Mouse (Mus musculus): ENCODE measurements around the gene Gm15448. TPM values are rescaled to one million over a fixed set of nuclear protein-coding genes. Genes with fewer than 3 reads are reported as not detected.

Gm15448 gene
- polyA plus RNA-seq, 1 experiment from 2014 or later: not detected

Other genes starting within 250 kb of the Gm15448 start
- 0.39 and 0.70 TPM in 2 replicates for gene Oscar, start 209.5 kb downstream of the Gm15448 start, polyA plus RNA-seq (2014; fragmentation: Nextera tagmentation; extraction: Ambion mirVana)
- gene Ndufa3, start 208.3 kb downstream of the Gm15448 start, polyA plus RNA-seq (2014; fragmentation: Nextera tagmentation; extraction: Ambion mirVana): 503 and 642 TPM in 2 replicates
- gene Tfpt, start 195.8 kb downstream of the Gm15448 start, polyA plus RNA-seq (2014; fragmentation: Nextera tagmentation; extraction: Ambion mirVana): 27.0 and 31.7 TPM in 2 replicates
- 79.5 and 80.8 TPM in 2 replicates for gene Prpf31, start 195.7 kb downstream of the Gm15448 start, polyA plus RNA-seq (2014; fragmentation: Nextera tagmentation; extraction: Ambion mirVana)
- gene Cnot3, start 180.4 kb downstream of the Gm15448 start, polyA plus RNA-seq (2014; fragmentation: Nextera tagmentation; extraction: Ambion mirVana): 34.4 and 39.2 TPM in 2 replicates
- 10.5 and 11.7 TPM in 2 replicates for gene Leng1, start 159.8 kb downstream of the Gm15448 start, polyA plus RNA-seq (2014; fragmentation: Nextera tagmentation; extraction: Ambion mirVana)
- 3.5 and 4.4 TPM in 2 replicates for gene Tmc4, start 148.1 kb downstream of the Gm15448 start, polyA plus RNA-seq (2014; fragmentation: Nextera tagmentation; extraction: Ambion mirVana)
- gene Tsen34, start 132.8 kb downstream of the Gm15448 start, polyA plus RNA-seq (2014; fragmentation: Nextera tagmentation; extraction: Ambion mirVana): 263 and 275 TPM in 2 replicates
- 80.4 and 93.7 TPM in 2 replicates for gene Mboat7, start 132.2 kb downstream of the Gm15448 start, polyA plus RNA-seq (2014; fragmentation: Nextera tagmentation; extraction: Ambion mirVana)
- 732 and 840 TPM in 2 replicates for gene Rps9, start 121.7 kb downstream of the Gm15448 start, polyA plus RNA-seq (2014; fragmentation: Nextera tagmentation; extraction: Ambion mirVana)
- gene Pirb, start 105.3 kb downstream of the Gm15448 start, polyA plus RNA-seq (2014; fragmentation: Nextera tagmentation; extraction: Ambion mirVana): 0.23 and 0.47 TPM in 2 replicates
- gene Pira2, start 19.4 kb upstream of the Gm15448 start, polyA plus RNA-seq (2014; fragmentation: Nextera tagmentation; extraction: Ambion mirVana): 0.13 TPM in 1 of 2 replicates, not detected in the other
- gene Gm14548, start 72.4 kb upstream of the Gm15448 start, polyA plus RNA-seq (2014; fragmentation: Nextera tagmentation; extraction: Ambion mirVana): not detected in 2 replicates
- not detected in 2 replicates for gene Lilra6, start 89.8 kb upstream of the Gm15448 start, polyA plus RNA-seq (2014; fragmentation: Nextera tagmentation; extraction: Ambion mirVana)
- gene Lair1, start 237.5 kb upstream of the Gm15448 start, polyA plus RNA-seq (2014; fragmentation: Nextera tagmentation; extraction: Ambion mirVana): 2.8 and 3.4 TPM in 2 replicates